Mouse (Mus musculus): ENCODE measurements at regions not wholly inside any gene's neighbourhood (a gene's known extent, or its start where the extent isn't known, plus 50 kb on each side); places are given as distances from the start of the nearest gene placed in this dataset.
A peak's percentile ranks its signal among the peaks of the same experiment; 100 is the strongest.

GRCm38 (mm10) chr10:126070984-126071713 lies 105.2 kb downstream of the Lrig3 start:
- no peak for DNase-seq (ENCODE audit: low spot score in 2 of 2)

- DNase-seq (ENCODE audit: low spot score in 2 of 2): no peak
These were observed 105.7 kb downstream of the Lrig3 start for GRCm38 (mm10) chr10:126071714-126072057.

GRCm38 (mm10) chr10:126077313-126077966 lies 111.5 kb downstream of the Lrig3 start:
- no peak for DNase-seq (ENCODE audit: low spot score in 2 of 2)

- DNase-seq (ENCODE audit: low spot score in 2 of 2): no peak
These were observed 116.6 kb downstream of the Lrig3 start for GRCm38 (mm10) chr10:126082576-126082975.

- no peak for DNase-seq (ENCODE audit: low spot score in 2 of 2)
These were observed 120.7 kb downstream of the Lrig3 start for GRCm38 (mm10) chr10:126086684-126087083.

GRCm38 (mm10) chr10:126094238-126094880 lies 128.4 kb downstream of the Lrig3 start:
- DNase-seq (ENCODE audit: low spot score in 2 of 2): peak in 1 of 2 experiments; percentile 47

- no peak for DNase-seq (ENCODE audit: low spot score in 2 of 2)
These were observed 131.9 kb downstream of the Lrig3 start for GRCm38 (mm10) chr10:126097896-126098295.

- DNase-seq (ENCODE audit: low spot score in 2 of 2): no peak
These were observed 136.9 kb downstream of the Lrig3 start for GRCm38 (mm10) chr10:126102876-126103275.

- no peak for DNase-seq (ENCODE audit: low spot score in 2 of 2)
These were observed 147.1 kb downstream of the Lrig3 start for GRCm38 (mm10) chr10:126113106-126113505.

- no peak for DNase-seq (ENCODE audit: low spot score in 2 of 2)
These were observed 149.4 kb downstream of the Lrig3 start for GRCm38 (mm10) chr10:126115386-126115785.

GRCm38 (mm10) chr10:126121626-126122025 lies 155.7 kb downstream of the Lrig3 start:
- DNase-seq (ENCODE audit: low spot score in 2 of 2): no peak

GRCm38 (mm10) chr10:126122504-126122903 lies 156.5 kb downstream of the Lrig3 start:
- no peak for DNase-seq (ENCODE audit: low spot score in 2 of 2)

- DNase-seq (ENCODE audit: low spot score in 2 of 2): peak in 1 of 2 experiments; percentile 11
These were observed 167.2 kb downstream of the Lrig3 start for GRCm38 (mm10) chr10:126133188-126133587.

GRCm38 (mm10) chr10:126133957-126134356 lies 168.0 kb downstream of the Lrig3 start:
- no peak for DNase-seq (ENCODE audit: low spot score in 2 of 2)

GRCm38 (mm10) chr10:126138585-126138984 lies 172.6 kb downstream of the Lrig3 start:
- DNase-seq (ENCODE audit: low spot score in 2 of 2): no peak

GRCm38 (mm10) chr10:126141586-126141985 lies 175.6 kb downstream of the Lrig3 start:
- no peak for DNase-seq (ENCODE audit: low spot score in 2 of 2)

- DNase-seq (ENCODE audit: low spot score in 2 of 2): no peak
These were observed 177.9 kb downstream of the Lrig3 start for GRCm38 (mm10) chr10:126143833-126144232.

GRCm38 (mm10) chr10:126144609-126145202 lies 178.7 kb downstream of the Lrig3 start:
- DNase-seq (ENCODE audit: low spot score in 2 of 2): no peak

- DNase-seq (ENCODE audit: low spot score in 2 of 2): no peak
These were observed 191.3 kb downstream of the Lrig3 start for GRCm38 (mm10) chr10:126157300-126157699.

- no peak for DNase-seq (ENCODE audit: low spot score in 2 of 2)
These were observed 199.2 kb downstream of the Lrig3 start for GRCm38 (mm10) chr10:126165215-126165614.

GRCm38 (mm10) chr10:126169095-126169873 lies 203.3 kb downstream of the Lrig3 start:
- no peak for DNase-seq (ENCODE audit: low spot score in 2 of 2)

- DNase-seq (ENCODE audit: low spot score in 2 of 2): peak in 1 of 2 experiments; percentile 29
These were observed 203.9 kb downstream of the Lrig3 start for GRCm38 (mm10) chr10:126169874-126170163.
